Mouse (Mus musculus) liver, adult 2 months (tissue): Measurements from ENCODE around the gene Oxnad1.
"Not testable (repeated sequence)": the region's sequence is repeated elsewhere in the genome, so short reads cannot be mapped to it uniquely, and the experiment has no call there.

Experiments
- CTCF ChIP-seq: fragments of 200-500 bp; IDR thresholded peaks from 2 replicates; pipeline ENCODE4 v1.5.1; 2011; ENCODE audit warnings: low read depth, low read length, control low read depth
- POLR2A ChIP-seq: fragments of 200-500 bp; IDR thresholded peaks from 2 replicates; pipeline ENCODE4 v1.6.1; 2011; ENCODE audit warnings: low read length, control low read depth; ENCODE audit not compliant: insufficient read depth; ENCODE audit errors: extremely low read depth

DNA sequence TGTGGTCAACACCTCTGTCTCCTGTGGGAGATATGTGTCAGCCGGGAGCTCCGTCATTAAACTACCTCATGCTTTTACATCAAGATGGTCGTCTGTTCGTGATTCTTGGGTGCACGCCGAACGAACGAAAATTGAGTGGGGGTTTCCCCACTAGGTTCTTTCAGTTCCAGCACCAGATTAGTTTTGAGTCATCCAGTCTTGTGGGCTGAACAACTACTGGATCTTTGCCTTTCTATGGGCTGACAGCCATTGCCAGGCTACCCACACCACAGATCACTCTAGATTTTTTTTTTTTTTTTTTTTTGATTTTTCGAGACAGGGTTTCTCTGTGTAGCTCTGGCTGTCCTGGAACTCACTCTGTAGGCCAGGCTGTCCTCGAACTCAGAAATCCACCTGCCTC is 26.9 kb downstream of the Oxnad1 start:
- TF ChIP-seq CTCF, POLR2A: not testable (repeated sequence)
